Mouse (Mus musculus) lung, postnatal 4 days (tissue): ENCODE results near the gene Tnik.
A peak's percentile ranks its signal among the peaks of the same experiment; 100 is the strongest.

ENCODE experiments used
- DNase-seq, 2 experiments: peaks; one replicate each; pipeline ENCODE4 v3.0.0; 2021

Gene Tnik

GRCm38 (mm10) chr3:28554934-28555333, 291.9 kb downstream of the Tnik start:
- no peak for DNase-seq

DNA sequence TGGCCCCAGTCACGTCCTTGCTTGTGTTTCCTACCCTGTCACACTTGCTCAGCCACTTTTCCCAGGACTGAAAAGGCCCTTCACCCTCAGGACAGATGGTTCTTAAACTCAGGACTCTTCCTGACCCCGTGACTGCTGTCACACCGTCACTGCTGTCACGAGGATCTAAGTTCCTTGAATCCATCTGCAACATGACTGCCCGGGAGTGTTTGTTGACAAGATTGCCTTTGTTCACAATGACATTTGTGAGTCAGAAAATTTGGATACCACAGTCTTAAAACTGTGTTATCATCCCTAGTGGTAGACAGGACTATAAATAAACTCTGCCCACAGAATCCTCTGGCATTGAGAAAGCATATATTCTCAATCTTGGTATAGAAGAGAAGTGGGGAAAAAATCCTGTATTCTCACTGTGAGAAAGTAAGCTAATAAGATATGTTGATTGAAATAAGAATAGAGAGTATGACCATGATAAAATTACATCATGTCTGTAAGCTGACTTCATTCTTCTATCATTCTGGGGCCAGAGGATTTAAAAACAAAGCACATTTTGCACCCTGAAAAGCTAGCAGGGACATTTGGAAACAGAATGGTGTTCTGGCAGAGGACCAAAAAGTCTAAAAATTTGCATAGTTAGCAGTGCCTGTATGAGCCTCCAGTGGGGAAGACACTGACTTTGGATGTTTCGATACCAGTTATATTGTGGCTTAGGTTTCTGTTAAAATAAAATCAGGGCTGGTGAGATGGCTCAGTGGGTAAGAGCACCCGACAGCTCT, 293.0 kb downstream of the Tnik start:
- DNase-seq = no peak

DNA sequence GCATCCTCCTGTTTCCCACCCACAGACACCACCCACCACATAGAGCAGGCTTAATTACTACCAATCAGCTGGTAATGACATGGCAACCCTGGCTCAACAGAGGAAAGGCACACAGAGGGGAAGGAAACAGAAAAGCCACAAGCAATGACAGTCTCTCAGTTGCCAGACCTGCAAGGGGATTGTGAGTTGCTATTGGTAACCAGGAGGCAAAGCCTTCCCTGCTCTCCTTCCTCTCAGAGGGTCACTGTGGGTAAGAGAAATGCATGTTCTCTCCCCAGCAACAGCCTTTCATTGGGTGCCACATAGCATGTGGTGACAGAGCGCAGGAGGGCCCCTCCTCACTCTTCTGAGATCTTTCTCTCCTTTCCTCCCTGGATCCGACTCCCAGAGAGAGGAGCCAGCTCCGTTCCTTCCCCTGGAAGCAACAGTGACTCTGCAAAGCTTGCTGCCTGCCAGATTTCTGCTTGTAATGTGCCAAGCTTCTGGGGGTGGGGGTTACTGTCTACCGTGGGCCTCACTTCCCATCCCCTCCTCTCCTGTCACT, 295.4 kb downstream of the Tnik start:
- DNase-seq = no peak

GRCm38 (mm10) chr3:28561408-28561807, 298.4 kb downstream of the Tnik start:
- no peak for DNase-seq

GRCm38 (mm10) chr3:28562612-28563332, 299.8 kb downstream of the Tnik start:
- peak in 1 of 2 experiments; percentile 26 for DNase-seq

GRCm38 (mm10) chr3:28564370-28565357, 301.6 kb downstream of the Tnik start:
- DNase-seq = no peak

DNA sequence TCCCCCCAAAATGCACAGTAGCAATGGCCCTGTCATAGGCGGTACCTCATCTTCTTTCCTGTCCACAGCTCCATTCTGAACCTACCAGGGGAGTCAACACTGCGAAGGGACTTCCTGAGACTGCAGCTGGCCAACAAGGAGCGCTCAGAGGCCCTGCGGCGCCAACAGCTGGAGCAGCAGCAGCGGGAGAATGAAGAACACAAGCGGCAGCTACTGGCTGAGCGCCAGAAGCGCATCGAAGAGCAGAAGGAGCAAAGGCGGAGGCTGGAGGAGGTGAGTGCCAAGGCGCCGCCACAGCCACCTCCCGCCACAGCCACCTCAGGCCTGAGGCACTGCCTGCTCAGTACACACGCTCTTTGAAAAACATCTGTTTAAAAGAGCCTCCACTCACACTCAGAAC, 314.3 kb downstream of the Tnik start:
- peak; percentile 54 to 84 for DNase-seq

- DNase-seq = no peak
Measured at GRCm38 (mm10) chr3:28578950-28579615, 316.1 kb downstream of the Tnik start.

DNA sequence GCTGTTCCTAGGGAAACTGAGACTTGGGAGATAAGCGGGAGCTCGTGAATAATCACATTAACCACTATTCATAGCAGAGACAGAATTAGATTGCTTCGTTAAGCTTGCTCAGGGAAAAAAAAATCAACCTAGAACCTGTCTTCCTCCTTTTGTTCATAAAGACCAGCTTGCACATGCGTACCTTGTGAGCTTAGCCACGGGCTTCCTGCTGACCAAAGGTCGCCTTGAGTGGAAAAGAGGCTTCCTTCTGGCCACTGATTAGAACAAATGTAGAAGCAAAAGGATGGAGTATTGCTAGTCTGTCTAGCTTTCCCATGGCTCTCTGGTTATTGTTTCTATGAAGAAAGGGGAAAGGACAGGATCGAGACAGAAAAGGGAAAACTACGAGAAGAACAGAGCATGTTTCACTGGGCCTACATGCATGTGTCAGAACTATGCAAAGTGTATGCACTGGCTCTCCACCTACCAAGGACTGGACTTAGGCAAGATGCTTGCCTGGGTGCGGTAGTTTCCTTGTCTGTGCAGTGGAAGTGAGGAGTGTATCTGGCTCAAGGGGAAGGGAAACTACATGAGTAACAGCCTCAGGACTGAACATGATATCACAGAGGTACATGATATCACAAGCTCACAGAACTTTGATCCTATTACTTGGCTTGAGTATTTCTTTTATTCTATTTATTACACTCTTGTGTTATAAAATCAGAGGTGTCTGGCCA, 322.9 kb downstream of the Tnik start:
- no peak for DNase-seq

- DNase-seq = no peak
Measured at GRCm38 (mm10) chr3:28587808-28588207, 324.8 kb downstream of the Tnik start.

DNA sequence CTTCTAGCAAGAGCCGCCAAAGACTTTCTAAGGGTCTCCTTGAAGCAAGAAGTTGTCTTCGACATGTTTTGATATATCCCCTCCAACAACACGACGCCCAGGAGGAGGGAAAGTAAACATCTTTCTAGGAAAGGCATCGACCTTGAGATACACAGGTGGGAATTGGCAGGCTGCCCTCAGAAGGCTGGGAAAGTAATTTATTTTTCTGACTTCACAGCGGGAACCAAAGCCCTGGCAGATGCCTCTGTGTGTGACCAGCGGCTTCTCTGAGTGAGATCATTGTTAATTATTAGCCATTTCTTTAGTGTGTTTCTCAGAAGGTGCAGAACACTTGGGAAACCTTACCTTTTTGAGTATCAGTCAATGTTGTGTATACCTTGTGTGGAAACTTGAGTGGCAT, 328.3 kb downstream of the Tnik start:
- DNase-seq = no peak

GRCm38 (mm10) chr3:28593922-28594321, 330.9 kb downstream of the Tnik start:
- no peak for DNase-seq

- DNase-seq = no peak
Measured at GRCm38 (mm10) chr3:28599476-28599875, 336.5 kb downstream of the Tnik start.

GRCm38 (mm10) chr3:28606741-28607140, 343.7 kb downstream of the Tnik start:
- DNase-seq = no peak

DNA sequence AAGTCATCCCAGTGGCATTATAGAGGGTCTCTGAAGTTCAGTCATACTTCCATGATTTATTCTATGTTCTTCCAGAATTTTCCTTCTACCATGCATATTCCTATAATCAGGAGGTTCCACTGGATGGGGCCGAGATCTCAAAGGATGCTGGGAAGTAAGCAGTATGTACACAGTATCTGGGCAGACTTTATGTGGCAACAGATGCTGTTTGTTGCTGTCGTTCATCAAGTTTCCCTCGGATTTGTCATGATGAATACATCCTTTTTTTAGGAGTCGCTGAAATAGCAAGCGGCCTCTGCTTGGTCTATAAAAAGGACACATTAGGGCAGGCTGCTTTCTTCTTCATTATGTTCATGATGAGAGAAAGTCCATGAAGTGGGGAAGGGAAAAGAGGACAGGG, 349.3 kb downstream of the Tnik start:
- DNase-seq = no peak

GRCm38 (mm10) chr3:28616386-28616785, 353.4 kb downstream of the Tnik start:
- no peak for DNase-seq

- no peak for DNase-seq
Measured at GRCm38 (mm10) chr3:28617008-28617627, 354.1 kb downstream of the Tnik start.

GRCm38 (mm10) chr3:28621792-28622191, 358.8 kb downstream of the Tnik start:
- DNase-seq = no peak

- DNase-seq = no peak
Measured at GRCm38 (mm10) chr3:28626816-28627215, 363.8 kb downstream of the Tnik start.

DNA sequence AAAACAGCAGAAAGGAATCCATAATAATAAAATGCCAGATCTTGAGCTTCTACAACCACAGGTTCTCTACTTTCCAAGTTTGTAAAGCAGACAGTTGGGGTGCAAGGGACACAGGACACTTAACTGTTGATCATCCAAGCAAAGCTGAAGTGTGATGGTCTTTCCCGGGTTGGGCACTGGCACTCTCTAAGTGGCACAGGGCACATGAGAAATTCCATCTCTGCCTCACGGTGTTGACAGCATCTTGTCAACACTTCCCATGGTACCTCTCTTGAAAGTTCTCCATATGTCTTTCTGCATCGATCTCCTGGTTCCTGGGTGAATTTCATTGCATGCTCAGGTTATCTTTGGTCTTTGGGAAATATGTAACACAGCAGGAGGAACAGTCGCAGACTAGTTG, 373.8 kb downstream of the Tnik start:
- DNase-seq = no peak

- DNase-seq = no peak
Measured at GRCm38 (mm10) chr3:28638957-28639356, 375.9 kb downstream of the Tnik start.
